Mouse (Mus musculus): ENCODE measurements around the gene Pibf1. TPM values are rescaled to one million over a fixed set of nuclear protein-coding genes. Genes with fewer than 3 reads are reported as not detected.

The Pibf1 gene
- total RNA-seq, 2 experiments from 2014 or later: 15.2 to 31.3 TPM

DNA sequence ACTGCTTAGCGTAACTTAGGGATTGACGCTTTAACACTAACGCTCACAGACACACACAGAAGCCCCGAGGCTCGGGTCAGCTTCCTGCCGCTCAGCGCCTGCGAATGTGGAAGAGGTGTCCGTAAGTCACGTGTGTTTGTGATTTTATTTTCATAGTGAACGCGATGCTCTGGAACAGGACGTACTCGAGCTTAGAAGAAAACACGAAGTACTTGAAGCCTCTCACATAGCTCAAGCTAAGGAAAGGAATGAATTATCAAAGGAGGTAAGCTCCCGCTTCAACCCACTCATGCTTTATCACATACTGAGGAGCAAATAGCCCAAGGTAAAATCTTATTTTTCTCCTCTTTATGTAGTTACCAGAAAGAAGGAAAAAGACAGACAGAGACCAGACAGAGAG lies 37.1 kb downstream of the Pibf1 start:
- ATAC-seq (replicated peaks; ENCODE audit: poor library complexity, severe bottlenecking): no peak

DNA sequence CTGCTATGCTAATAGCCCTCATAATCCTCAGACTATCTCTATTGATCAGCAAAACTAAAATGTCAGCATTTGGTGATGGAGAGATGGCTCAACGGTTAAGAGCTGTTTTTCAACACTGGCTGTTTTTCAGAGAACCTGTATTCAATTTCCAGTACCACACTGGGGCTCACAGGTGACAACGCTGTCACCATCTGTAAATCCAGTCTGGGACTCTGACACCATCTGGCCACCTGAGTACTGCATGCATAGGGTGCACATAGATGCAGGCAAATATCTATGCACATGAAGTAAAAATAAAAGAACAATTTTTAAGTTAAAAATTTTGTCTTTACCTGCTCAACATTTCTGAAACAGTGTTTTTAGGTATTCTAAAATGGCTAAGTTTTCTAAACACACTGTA lies 40.8 kb downstream of the Pibf1 start:
- ATAC-seq (replicated peaks; ENCODE audit: poor library complexity, severe bottlenecking): no peak

DNA sequence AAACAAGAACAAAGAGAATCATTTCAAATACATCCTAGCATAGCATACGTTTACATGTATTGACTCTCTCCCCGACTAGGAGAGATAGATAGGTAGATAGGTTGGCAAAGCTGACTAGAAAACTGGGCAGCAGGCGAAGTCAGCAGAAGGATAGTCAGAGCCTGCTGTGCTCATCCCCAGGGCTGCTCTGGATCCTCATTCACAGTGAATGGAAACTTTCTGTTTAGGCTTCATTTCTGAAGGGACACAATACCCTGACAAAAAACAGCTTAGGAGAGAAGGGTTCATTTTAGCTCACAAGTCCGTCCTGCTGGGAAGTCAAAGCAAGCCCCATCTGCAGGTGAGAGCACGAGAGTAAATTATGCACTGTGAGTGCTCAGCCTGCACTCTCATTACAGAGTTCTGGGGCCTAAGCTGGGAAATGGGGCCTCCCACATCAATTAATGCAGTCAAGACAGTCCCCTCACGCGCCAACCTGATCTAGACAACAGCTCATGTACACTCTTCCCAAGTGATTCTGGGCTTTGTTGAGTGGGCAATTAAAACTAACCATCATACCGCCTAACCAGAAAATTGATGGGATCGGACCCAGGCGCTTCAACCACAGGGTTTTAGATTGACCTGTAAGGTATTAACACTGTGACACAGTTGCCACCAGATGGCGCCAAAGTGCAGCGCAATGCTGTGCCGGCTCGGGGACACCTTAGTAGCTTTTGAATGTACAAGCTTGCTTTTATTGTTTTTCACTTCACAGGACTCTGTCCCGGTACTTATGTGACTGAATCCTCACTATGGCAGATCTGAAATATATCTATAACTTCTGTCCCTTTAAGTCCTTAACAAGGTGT lies 42.8 kb downstream of the Pibf1 start:
- ATAC-seq (replicated peaks; ENCODE audit: poor library complexity, severe bottlenecking): peak; percentile 98

DNA sequence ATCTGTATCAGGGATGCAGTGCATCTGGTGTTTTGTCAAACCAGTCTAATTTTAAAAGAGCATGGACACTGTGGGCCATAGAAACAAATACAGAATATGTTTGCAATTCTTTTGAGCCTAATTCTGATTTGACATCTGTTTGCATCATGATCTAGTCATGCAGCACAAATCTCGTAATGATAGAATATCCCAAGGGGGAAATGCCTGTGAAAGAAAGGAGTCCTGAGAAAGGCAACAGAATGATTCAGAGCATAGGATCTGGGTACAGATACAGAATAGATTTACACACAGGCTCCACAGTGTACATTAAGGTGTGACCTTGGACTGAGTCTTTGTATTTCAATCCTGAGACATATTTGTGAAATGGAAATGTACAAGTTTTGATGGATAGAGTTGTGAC lies 47.6 kb downstream of the Pibf1 start:
- no peak for ATAC-seq (replicated peaks; ENCODE audit: poor library complexity, severe bottlenecking)

DNA sequence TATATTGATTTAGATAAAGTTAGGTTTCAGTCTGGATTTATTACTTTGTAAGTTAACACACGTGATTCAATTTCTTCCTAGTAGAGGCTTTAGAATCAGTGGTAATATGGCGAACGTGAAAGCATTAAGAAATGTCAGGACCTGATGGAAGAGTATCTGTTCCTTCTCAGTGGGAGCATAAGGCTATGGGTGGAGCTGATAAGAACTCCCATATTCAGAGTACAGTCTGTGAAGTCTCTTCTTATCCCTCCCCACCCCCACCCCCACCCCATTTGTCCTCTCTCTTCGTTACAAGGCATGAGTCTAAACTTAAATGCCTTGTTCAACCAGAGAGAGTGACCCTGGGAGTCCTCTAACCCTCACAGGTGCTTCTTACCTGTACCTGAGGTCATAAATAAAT lies 53.5 kb downstream of the Pibf1 start:
- ATAC-seq (replicated peaks; ENCODE audit: poor library complexity, severe bottlenecking): no peak

DNA sequence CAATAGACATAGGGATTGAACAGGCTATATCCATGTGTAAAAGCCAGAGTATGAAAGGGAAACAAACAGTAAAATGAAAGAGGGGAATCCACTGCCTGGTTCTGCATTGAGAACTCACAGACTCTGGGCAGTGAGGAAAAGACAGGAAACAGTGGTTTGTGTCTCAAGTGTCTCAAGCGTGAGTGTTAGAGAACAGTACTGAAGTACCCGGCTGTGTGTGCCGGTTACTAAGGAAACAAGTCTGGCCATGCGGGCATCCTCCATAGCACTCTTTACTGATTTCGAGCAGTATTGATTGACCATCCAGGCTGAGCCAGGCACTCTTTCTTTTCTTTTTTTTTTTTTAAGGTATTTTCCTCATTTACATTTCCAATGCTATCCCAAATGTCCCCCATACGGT lies 60.7 kb downstream of the Pibf1 start:
- ATAC-seq (replicated peaks; ENCODE audit: poor library complexity, severe bottlenecking): peak; percentile 46; the same call in 1 of the 2 replicates

DNA sequence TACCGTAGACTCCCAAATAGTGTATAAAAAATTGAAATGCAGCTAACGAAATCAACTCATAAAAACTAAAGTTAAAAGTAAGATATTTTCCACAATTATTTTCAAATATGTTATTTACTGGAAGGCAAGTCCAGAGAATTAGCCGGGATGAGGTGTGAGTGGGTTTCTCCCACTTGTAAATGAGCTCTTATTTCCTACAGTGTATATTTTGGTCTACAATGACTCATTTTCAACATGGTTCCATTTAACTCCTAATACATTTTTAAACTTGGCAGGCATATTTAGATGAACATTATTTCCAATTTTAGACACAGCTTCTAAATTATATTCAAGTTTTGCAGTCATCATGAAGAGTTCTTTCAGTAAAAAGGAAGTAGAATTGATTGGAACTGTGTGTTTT lies 63.8 kb downstream of the Pibf1 start:
- no peak for ATAC-seq (replicated peaks; ENCODE audit: poor library complexity, severe bottlenecking)

DNA sequence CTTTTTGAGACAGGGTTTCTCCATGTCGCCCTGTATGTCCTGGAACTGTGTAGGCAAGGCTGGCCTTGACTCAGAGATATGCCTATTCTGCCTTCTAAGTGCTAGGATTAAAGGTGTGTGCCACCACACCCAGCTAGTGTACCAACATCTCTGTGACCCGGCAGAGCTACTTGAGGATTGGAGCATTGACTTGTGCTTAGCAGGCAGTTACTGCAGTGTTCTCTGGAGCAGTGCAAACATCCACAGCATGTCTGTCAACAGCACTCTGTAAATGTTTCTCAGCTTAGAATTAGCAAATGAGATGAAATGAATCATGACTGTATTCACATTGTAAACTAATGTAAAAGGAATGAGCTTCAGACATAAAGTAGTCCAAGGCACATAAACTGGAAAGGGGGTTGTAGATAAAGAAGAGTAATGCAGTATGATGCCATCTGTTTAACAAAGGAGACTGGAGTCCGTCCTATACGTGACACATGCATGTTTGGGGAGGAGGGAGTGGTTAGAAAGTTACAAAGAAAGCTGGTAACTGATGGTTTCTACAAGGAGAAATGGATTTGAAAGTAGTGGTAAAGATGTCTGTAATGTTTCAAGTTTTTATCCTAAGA lies 75.0 kb downstream of the Pibf1 start:
- no peak for ATAC-seq (replicated peaks; ENCODE audit: poor library complexity, severe bottlenecking)

DNA sequence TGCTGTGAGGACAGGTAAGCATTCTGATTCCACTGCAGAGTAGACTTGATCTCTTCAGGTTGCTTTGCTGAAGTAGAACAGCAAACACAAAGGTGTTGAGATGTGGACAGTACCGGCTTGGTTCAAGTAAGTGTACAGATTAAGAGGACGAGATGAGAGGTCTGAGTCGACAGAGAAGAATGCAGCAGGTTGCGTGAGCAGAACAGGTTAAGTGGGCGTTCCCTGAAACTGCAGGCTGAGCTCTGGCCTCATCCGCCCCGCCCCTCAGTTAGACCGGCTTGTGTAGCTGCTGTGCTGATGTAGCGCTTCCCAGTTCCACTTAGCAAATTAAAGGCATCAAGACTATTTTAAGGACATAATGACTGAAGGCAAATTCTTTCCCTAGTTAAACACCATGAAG lies 77.3 kb downstream of the Pibf1 start:
- ATAC-seq (replicated peaks; ENCODE audit: poor library complexity, severe bottlenecking): no peak

DNA sequence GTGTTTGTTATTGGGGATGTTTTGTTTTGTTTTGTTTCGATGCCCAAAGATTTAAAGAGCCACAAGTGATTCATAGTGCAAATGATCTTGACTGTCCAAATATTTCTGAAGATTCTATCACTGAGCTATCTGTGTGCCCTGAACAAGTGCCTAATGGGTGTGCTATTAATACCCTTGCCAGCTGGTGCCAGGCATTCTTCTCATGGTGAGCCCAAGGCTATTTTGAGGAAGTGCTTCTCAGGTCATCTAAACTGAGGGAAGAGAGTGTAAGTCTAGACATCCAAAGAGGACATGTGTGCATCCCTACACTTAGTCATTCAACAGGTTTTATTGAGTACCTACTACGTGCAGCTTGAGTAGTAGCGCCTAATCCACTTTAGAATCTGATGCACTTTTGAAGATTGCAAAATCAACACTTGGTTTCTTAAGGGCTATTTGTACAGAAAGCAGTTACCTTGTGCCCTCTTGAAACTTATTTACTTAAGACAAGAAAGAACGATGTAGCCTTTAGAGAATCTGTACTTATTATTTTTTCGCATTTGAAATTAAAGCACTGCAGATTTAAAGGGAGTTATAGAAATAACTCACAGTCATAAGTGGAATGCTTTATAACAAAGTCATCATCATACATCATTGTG lies 91.0 kb downstream of the Pibf1 start:
- ATAC-seq (replicated peaks; ENCODE audit: poor library complexity, severe bottlenecking): no peak

DNA sequence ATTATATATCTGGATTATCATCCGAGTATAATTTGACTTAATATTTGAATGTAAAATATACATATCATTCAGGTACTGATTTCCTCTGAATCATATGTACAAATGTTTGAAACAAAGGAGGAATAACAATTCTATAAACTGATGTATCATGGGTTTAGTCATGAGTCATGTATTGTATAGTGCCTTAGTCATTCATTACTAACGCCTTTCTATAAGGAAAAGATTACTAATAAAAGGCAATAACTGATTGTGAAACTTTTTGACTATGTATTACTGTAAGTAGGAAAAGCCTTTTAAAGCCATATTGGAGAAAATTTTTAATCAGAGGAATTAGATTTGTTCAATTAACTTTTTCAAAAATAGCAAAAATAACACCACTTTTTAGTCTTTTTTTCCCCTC lies 106.6 kb downstream of the Pibf1 start:
- no peak for ATAC-seq (replicated peaks; ENCODE audit: poor library complexity, severe bottlenecking)

DNA sequence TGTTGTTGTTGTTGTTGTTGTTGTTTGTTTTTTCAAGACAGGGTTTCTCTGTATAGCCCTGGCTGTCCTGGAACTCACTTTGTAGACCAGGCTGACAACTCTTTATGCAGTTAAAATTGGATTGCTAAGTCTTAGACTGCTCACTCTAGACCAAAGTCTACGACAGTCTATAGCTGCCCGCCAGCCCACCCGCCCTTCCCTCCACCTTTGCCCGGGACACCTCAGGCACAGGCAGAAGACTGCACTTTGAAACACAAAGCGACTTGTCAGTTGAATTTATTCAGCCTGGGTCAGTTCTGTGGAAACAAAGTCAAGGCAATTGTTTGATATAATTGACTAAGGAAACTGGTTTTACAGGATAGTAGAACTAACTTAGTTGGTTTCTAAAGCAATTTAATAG lies 107.4 kb downstream of the Pibf1 start:
- no peak for ATAC-seq (replicated peaks; ENCODE audit: poor library complexity, severe bottlenecking)

DNA sequence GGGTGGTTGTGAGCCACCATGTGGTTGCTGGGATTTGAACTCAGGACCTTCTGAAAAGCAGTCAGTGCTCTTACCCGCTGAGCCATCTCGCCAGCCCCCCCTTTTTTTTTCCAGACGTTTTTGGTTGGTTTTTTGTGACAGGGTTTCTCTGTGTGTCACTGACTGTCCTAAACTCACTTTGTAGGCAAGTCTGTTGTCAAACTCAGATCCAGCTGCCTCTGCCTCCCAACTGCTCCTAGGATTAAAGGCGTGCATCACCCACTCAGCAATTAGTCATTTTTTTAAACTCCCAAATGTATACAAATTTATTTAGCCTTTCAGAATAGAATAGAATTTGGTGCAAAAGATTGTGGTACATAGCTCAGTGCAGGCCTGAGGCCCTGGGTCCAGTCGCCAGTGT lies 111.2 kb downstream of the Pibf1 start:
- no peak for ATAC-seq (replicated peaks; ENCODE audit: poor library complexity, severe bottlenecking)

DNA sequence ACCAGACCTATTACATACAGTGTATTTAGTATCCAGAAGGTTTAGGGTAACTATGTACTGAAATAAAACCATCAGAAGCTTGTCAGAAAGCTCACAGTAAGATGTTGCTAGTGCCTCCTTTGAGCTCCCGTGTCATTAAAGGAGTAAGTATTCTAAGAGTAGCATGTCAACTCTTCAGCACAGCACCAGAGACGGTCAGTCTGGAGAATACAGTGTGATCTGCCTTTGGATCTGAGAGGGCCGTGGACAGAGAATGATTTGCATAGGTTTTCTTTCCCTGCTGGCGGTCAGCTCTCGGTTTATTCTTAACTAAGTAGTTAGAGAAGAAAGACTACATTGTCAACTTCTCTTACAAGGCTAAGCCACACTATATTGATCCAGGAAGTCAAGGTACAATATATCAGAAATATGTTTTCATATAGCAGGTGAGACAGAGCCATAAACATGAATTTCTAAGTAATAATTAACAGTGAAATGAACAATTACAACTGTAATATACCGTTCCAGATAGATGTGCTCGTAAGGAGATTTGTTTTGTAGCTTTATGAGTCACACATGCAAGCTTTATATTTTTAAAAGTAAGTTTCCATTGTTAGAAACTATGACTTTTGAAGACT lies 119.3 kb downstream of the Pibf1 start:
- ATAC-seq (replicated peaks; ENCODE audit: poor library complexity, severe bottlenecking): no peak

DNA sequence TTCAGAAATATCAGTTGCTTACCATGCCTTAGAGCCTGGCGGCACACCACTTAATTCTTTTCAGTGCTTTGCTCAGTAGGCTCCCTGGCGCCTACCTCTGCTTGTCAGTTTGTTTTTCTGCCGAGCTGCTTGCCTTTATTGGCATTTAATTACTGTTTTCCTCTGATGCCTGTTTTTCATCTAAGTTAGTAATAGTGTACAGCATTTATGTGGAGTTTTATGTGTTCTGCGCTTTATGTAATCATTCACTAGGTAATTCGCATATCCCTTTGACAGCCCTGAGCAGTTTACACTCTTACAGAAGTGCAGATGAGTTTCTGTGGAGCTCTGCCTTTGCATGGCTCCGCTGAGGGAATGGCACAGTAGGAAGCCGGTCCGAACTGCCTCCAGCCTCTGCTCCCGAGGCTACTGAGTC lies 120.5 kb downstream of the Pibf1 start:
- ATAC-seq (replicated peaks; ENCODE audit: poor library complexity, severe bottlenecking): no peak

DNA sequence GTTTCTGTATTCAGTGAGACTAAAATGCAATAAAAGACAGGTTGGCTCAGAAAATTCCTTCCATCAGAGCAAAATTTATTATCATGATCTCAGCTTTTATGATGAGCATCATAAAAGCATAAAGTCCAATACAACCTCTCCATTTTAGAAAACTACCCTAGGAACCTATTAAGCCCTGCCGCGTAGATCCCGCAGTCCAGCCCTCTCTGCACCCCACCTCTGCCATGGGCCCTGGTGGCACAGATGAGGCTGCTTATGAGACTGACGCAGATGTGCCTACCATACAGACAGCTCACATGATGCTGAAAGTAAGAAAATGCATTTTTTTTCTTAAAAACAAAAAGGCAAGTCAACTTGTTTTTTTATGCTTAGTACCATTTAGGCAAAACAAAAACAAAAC lies 126.7 kb downstream of the Pibf1 start:
- ATAC-seq (replicated peaks; ENCODE audit: poor library complexity, severe bottlenecking): no peak

DNA sequence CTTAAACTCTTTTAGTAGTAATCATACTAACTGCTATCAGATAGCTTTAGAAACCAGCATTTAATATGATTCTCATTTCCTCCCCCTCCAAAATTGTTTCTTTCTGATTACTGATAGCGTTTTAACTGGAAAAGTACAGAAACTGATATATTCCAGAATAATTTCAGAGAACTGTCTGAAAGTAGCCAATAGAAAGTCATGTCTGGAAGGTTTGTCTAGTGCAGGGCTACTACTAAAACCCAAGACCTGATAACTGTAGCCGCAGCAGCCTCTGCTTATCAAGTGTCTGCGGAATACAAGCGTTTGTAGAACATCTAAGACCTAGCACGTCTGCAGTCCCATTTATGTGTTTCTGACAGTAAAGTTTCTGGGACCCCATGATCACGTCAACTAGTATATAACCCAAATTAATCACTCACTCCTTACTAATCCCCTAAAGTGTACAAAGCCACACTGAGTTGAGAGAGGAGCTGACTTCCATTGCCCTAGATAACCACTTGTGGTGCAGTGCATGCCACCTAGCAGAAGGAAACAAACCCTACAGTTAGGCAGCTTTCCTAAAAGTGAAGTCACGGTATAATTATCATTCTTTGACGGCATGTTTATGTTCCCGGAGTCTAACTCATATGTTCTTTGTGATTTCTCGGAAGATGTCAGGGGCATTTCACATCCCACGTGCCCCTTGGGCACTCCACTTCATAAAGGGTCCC lies 130.0 kb downstream of the Pibf1 start:
- no peak for ATAC-seq (replicated peaks; ENCODE audit: poor library complexity, severe bottlenecking)

DNA sequence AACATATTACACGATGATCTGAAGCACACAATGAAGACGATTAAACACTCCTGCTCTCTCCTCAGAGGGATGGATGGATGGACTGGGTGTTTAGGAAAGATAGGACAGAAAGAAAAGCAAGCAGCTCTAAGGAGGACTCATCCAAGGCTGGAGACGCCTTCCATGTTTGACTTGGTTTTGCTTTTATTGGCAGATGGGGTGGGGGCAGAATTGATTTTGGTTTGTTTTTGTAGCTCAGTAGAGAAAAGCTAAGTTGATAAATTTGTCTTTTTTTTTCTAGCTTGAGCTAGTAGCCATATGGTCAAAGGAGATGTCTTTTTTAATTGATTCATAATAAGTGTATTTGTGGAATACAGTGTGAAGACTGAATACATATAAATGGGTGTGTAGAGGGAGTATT lies 133.8 kb downstream of the Pibf1 start:
- ATAC-seq (replicated peaks; ENCODE audit: poor library complexity, severe bottlenecking): no peak

DNA sequence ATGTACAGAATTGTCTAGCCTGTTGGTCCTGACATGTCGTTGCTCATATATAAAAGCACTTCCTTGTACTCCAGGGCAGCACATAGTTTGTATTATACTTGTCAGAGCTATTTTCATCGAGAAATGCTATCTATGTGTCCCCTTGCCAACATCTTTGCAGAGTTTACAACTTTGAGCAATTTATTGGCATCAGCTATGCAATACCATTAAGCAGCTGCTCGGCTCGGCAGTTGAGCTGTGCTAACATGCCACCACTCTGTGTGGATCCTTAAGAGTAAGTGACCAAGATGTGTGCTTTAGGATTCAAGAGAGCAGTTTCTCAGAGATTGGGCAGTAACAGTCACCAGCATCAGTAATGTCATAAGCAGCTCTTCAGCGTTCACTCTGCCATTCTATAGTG lies 137.9 kb downstream of the Pibf1 start:
- no peak for ATAC-seq (replicated peaks; ENCODE audit: poor library complexity, severe bottlenecking)

DNA sequence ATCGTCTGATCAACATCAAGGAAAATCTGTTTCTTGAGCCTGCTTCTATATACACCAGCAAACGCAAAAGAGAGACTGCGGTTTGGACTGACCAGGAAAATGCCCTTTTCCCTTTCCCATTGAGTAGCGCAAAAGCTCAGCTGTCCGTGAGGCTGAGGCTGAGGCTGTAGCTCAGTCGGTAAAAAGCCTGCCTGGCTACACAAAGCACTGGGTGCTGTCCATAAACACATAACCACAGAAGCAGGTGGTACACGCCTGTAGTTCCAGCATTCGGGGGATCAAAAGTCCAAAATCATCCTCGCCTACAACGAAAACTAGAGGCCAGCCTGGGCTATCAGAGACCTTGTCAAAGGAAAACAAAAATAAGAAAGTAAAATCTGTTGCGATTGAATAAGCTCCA lies 141.3 kb downstream of the Pibf1 start:
- no peak for ATAC-seq (replicated peaks; ENCODE audit: poor library complexity, severe bottlenecking)

DNA sequence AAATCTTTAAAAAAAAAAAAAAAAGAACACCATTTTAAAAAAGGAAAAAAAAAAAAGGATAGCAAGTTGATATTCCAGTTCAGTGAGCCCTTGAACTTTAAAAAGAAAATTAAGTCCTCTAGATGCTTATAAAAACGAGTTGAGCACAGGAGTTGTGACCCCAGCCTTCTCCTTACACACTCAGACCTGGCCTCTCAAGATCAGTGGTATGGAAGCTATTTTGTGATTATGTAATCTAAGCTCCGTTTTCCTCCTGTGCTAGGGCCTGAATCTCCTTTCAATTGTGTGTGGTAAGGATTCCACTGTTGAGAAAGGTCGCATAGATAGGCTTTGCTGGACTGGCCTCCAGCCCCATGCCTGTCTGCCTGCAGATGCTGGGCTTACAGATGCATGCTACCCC lies 145.3 kb downstream of the Pibf1 start:
- no peak for ATAC-seq (replicated peaks; ENCODE audit: poor library complexity, severe bottlenecking)
